Mouse (Mus musculus): ENCODE measurements around the gene Zscan2.

GRCm38 (mm10) chr7:80889841-80890241 is 29.1 kb downstream of the Zscan2 start:
- TF ChIP-seq POLR2A (IDR thresholded peaks at IDR 0.05; ENCODE audit: insufficient read depth, low read depth, low read length): no peak
- TF ChIP-seq CTCF (IDR thresholded peaks at IDR 0.05; ENCODE audit: insufficient read depth, low read depth, low read length): no peak
